Mouse (Mus musculus): ENCODE results near the gene Trmt61a. TPM values are rescaled to one million over a fixed set of nuclear protein-coding genes. Genes with fewer than 3 reads are reported as not detected.
A peak's percentile ranks its signal among the peaks of the same experiment; 100 is the strongest.

Gene Trmt61a
- polyA plus RNA-seq, 1 experiment from 2014 or later = 11.6 TPM

- peak overlapping the region; percentile 28 for H3K4me2 ChIP-seq (replicated peaks; ENCODE audit: low read depth, low read length)
- peak; percentile 43; the same call in 1 of the 2 replicates for ATAC-seq (ENCODE audit: low FRiP score, low TSS enrichment)
Observed at GRCm38 (mm10) chr12:111694271-111694781, 16.4 kb downstream of the Trmt61a start.

GRCm38 (mm10) chr12:111694880-111695804 is 17.2 kb downstream of the Trmt61a start:
- WGBS = 56% methylated on average over 13 of the region's 13 CpGs
- Histone ChIP-seq H3K36me3 (ENCODE audit: insufficient read depth, low read length) (no peaks in the 10 kb centered on the region), H3K27me3 (ENCODE audit: insufficient read depth, low read length) (no peaks in the 10 kb centered on the region), H3K4me3 (ENCODE audit: low read length) (no peak overlapping the region), H3K4me1 (ENCODE audit: insufficient read depth, low read length) (peaks cover 37% of the 10 kb centered on the region), H3K9ac (replicated peaks; ENCODE audit: low read length) (0 out of 2 replicates have a peak overlapping the region, but pooled peaks have one; percentile 17), H3K27ac (ENCODE audit: low read length) (peak overlapping the region; percentile 78; the same call in 1 of the 2 replicates), H3K9me3 (ENCODE audit: low read length) (no peaks in the 10 kb centered on the region), H3K4me2 (replicated peaks; ENCODE audit: low read depth, low read length) (no peak overlapping the region)
- ATAC-seq (ENCODE audit: low FRiP score, low TSS enrichment) = 0 out of 2 replicates have a peak, but pooled peaks have one; percentile 13

More at GRCm38 (mm10) chr12:111694271-111694781, 16.4 kb downstream of the Trmt61a start:
- H3K9me3 ChIP-seq (ENCODE audit: low read length) = no peaks in the 10 kb centered on the region
- peak overlapping the region; percentile 59 for H3K9ac ChIP-seq (replicated peaks; ENCODE audit: low read length)
- no peaks in the 10 kb centered on the region for H3K27me3 ChIP-seq (ENCODE audit: insufficient read depth, low read length)
- H3K4me3 ChIP-seq (ENCODE audit: low read length) = no peak overlapping the region
- H3K27ac ChIP-seq (ENCODE audit: low read length) = peak overlapping the region; percentile 78
- H3K4me1 ChIP-seq (ENCODE audit: insufficient read depth, low read length) = peaks cover 37% of the 10 kb centered on the region
- 7% methylated on average over 12 of the region's 12 CpGs for WGBS
- H3K36me3 ChIP-seq (ENCODE audit: insufficient read depth, low read length) = no peaks in the 10 kb centered on the region

- H3K9me3 ChIP-seq (ENCODE audit: low read length) = no peaks in the 10 kb centered on the region
- H3K4me2 ChIP-seq (replicated peaks; ENCODE audit: low read depth, low read length) = no peak overlapping the region
- H3K4me3 ChIP-seq (ENCODE audit: low read length) = no peak overlapping the region
- ATAC-seq (ENCODE audit: low FRiP score, low TSS enrichment) = no peak
- peaks cover 33% of the 10 kb centered on the region for H3K4me1 ChIP-seq (ENCODE audit: insufficient read depth, low read length)
- H3K27ac ChIP-seq (ENCODE audit: low read length) = no peak overlapping the region
- WGBS = 30% methylated on average over 6 of the region's 6 CpGs
- no peaks in the 10 kb centered on the region for H3K27me3 ChIP-seq (ENCODE audit: insufficient read depth, low read length)
- no peak overlapping the region for H3K9ac ChIP-seq (replicated peaks; ENCODE audit: low read length)
- no peaks in the 10 kb centered on the region for H3K36me3 ChIP-seq (ENCODE audit: insufficient read depth, low read length)
Observed at GRCm38 (mm10) chr12:111696239-111696638, 18.3 kb downstream of the Trmt61a start.

- Histone ChIP-seq H3K27me3 (ENCODE audit: insufficient read depth, low read length) (no peaks in the 10 kb centered on the region), H3K4me3 (ENCODE audit: low read length) (no peak overlapping the region), H3K4me1 (ENCODE audit: insufficient read depth, low read length) (peaks cover 25% of the 10 kb centered on the region), H3K9me3 (ENCODE audit: low read length) (no peaks in the 10 kb centered on the region), H3K36me3 (ENCODE audit: insufficient read depth, low read length) (no peaks in the 10 kb centered on the region), H3K4me2 (replicated peaks; ENCODE audit: low read depth, low read length) (no peak overlapping the region), H3K9ac (replicated peaks; ENCODE audit: low read length) (no peak overlapping the region), H3K27ac (ENCODE audit: low read length) (no peak overlapping the region)
- ATAC-seq (ENCODE audit: low FRiP score, low TSS enrichment) = no peak
- 66% methylated on average over 4 of the region's 4 CpGs for WGBS
Observed at GRCm38 (mm10) chr12:111697708-111698107, 19.8 kb downstream of the Trmt61a start.

- Histone ChIP-seq H3K36me3 (ENCODE audit: insufficient read depth, low read length) (no peaks in the 10 kb centered on the region), H3K4me3 (ENCODE audit: low read length) (no peak overlapping the region)
Observed at GRCm38 (mm10) chr12:111698346-111698913, 20.5 kb downstream of the Trmt61a start.

GRCm38 (mm10) chr12:111699542-111699941 is 21.6 kb downstream of the Trmt61a start:
- no peak for ATAC-seq (ENCODE audit: low FRiP score, low TSS enrichment)
- H3K4me3 ChIP-seq (ENCODE audit: low read length) = no peak overlapping the region
- H3K36me3 ChIP-seq (ENCODE audit: insufficient read depth, low read length) = no peaks in the 10 kb centered on the region
- no peaks in the 10 kb centered on the region for H3K27me3 ChIP-seq (ENCODE audit: insufficient read depth, low read length)
- no peaks in the 10 kb centered on the region for H3K9me3 ChIP-seq (ENCODE audit: low read length)
- H3K27ac ChIP-seq (ENCODE audit: low read length) = no peak overlapping the region
- peaks cover 8% of the 10 kb centered on the region for H3K4me1 ChIP-seq (ENCODE audit: insufficient read depth, low read length)
- no peak overlapping the region for H3K4me2 ChIP-seq (replicated peaks; ENCODE audit: low read depth, low read length)
- no peak overlapping the region for H3K9ac ChIP-seq (replicated peaks; ENCODE audit: low read length)
- 85% methylated on average over 4 of the region's 4 CpGs for WGBS

More at GRCm38 (mm10) chr12:111698346-111698913, 20.5 kb downstream of the Trmt61a start:
- no peak overlapping the region for H3K9ac ChIP-seq (replicated peaks; ENCODE audit: low read length)
- peaks cover 18% of the 10 kb centered on the region for H3K4me1 ChIP-seq (ENCODE audit: insufficient read depth, low read length)
- no peaks in the 10 kb centered on the region for H3K27me3 ChIP-seq (ENCODE audit: insufficient read depth, low read length)
- no peaks in the 10 kb centered on the region for H3K9me3 ChIP-seq (ENCODE audit: low read length)
- no peak overlapping the region for H3K27ac ChIP-seq (ENCODE audit: low read length)
- WGBS = 75% methylated on average over 6 of the region's 6 CpGs
- no peak for ATAC-seq (ENCODE audit: low FRiP score, low TSS enrichment)
- no peak overlapping the region for H3K4me2 ChIP-seq (replicated peaks; ENCODE audit: low read depth, low read length)

GRCm38 (mm10) chr12:111700920-111701458 is 23.1 kb downstream of the Trmt61a start:
- no peak for ATAC-seq (ENCODE audit: low FRiP score, low TSS enrichment)

GRCm38 (mm10) chr12:111703301-111703700 is 25.4 kb downstream of the Trmt61a start:
- ATAC-seq (ENCODE audit: low FRiP score, low TSS enrichment) = no peak

More at GRCm38 (mm10) chr12:111700920-111701458, 23.1 kb downstream of the Trmt61a start:
- peaks cover 15% of the 10 kb centered on the region for H3K4me1 ChIP-seq (ENCODE audit: insufficient read depth, low read length)
- no peaks in the 10 kb centered on the region for H3K36me3 ChIP-seq (ENCODE audit: insufficient read depth, low read length)
- no peak overlapping the region for H3K27ac ChIP-seq (ENCODE audit: low read length)
- no peaks in the 10 kb centered on the region for H3K9me3 ChIP-seq (ENCODE audit: low read length)
- no peak overlapping the region for H3K4me3 ChIP-seq (ENCODE audit: low read length)
- no peaks in the 10 kb centered on the region for H3K27me3 ChIP-seq (ENCODE audit: insufficient read depth, low read length)
- whole genome bisulfite sequencing = 55% methylated on average over 9 of the region's 9 CpGs
- no peak overlapping the region for H3K9ac ChIP-seq (replicated peaks; ENCODE audit: low read length)
- H3K4me2 ChIP-seq (replicated peaks; ENCODE audit: low read depth, low read length) = no peak overlapping the region

GRCm38 (mm10) chr12:111704609-111705008 is 26.7 kb downstream of the Trmt61a start:
- H3K4me3 ChIP-seq (ENCODE audit: low read length) = no peak overlapping the region
- no peak overlapping the region for H3K4me2 ChIP-seq (replicated peaks; ENCODE audit: low read depth, low read length)
- H3K9ac ChIP-seq (replicated peaks; ENCODE audit: low read length) = no peak overlapping the region
- no peaks in the 10 kb centered on the region for H3K27me3 ChIP-seq (ENCODE audit: insufficient read depth, low read length)
- H3K36me3 ChIP-seq (ENCODE audit: insufficient read depth, low read length) = peaks cover 9% of the 10 kb centered on the region
- peak; percentile 56 for ATAC-seq (ENCODE audit: low FRiP score, low TSS enrichment)
- WGBS = 33% methylated on average over 9 of the region's 9 CpGs
- peak overlapping the region; percentile 66 for H3K27ac ChIP-seq (ENCODE audit: low read length)
- no peaks in the 10 kb centered on the region for H3K9me3 ChIP-seq (ENCODE audit: low read length)
- peaks cover 23% of the 10 kb centered on the region for H3K4me1 ChIP-seq (ENCODE audit: insufficient read depth, low read length)

More at GRCm38 (mm10) chr12:111703301-111703700, 25.4 kb downstream of the Trmt61a start:
- no peak overlapping the region for H3K9ac ChIP-seq (replicated peaks; ENCODE audit: low read length)
- H3K27me3 ChIP-seq (ENCODE audit: insufficient read depth, low read length) = no peaks in the 10 kb centered on the region
- no peak overlapping the region for H3K27ac ChIP-seq (ENCODE audit: low read length)
- H3K4me3 ChIP-seq (ENCODE audit: low read length) = no peak overlapping the region
- H3K9me3 ChIP-seq (ENCODE audit: low read length) = no peaks in the 10 kb centered on the region
- H3K4me1 ChIP-seq (ENCODE audit: insufficient read depth, low read length) = peaks cover 23% of the 10 kb centered on the region
- WGBS = 52% methylated on average over 3 of the region's 3 CpGs
- H3K4me2 ChIP-seq (replicated peaks; ENCODE audit: low read depth, low read length) = no peak overlapping the region
- H3K36me3 ChIP-seq (ENCODE audit: insufficient read depth, low read length) = no peaks in the 10 kb centered on the region

All from kidney, embryonic 16.5 days (tissue).